Mouse (Mus musculus) thymus, postnatal 14 days (tissue): ENCODE data around the gene Prss28.

Experiments
- DNase-seq: peaks from one replicate; pipeline ENCODE4 v3.0.0; 2021

Gene Prss28

DNA sequence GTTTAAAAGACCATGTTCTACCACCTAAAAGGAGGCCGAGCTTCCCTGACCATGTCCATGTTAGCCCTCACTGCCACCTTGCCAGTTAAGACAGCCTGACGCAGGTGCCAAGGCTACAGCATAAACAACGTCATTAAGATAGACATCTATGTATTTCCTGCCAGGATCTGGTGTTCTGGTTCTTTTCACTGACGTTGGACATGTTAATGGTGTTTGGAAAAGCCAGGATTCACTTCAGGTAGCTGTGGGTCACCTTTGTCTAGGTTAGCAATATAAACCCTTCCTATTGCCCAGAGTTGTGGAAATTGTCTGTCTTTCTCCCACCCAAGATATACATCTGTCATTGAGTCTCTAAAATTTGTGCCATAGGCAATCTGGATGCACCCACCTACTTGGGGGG, at the start of gene Prss28:
Gene Prss28 (plus strand): TSS at position 301 of the 400 bp plus-strand sequence.
- no peak for DNase-seq

DNA sequence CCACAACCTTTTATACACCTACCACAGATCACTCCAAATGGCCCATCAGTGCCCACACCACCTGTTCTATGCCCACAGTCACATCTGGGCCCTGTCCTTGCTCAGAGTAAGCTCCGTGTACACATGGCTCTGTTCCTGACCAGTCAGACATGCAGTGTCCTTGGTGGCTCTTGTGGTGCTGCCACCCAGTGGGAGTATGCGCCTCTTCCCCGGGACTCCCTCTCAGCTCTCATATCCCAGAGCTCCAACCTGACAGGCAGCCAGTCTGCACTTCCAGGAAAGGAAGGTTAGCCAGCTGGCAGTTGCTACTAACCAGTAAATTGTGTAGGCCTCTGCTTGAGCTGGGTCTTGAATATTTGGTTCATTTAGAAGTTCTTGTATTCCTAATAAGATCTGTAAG, 44.0 kb upstream of the Prss28 start:
- peak; percentile 16 for DNase-seq

DNA sequence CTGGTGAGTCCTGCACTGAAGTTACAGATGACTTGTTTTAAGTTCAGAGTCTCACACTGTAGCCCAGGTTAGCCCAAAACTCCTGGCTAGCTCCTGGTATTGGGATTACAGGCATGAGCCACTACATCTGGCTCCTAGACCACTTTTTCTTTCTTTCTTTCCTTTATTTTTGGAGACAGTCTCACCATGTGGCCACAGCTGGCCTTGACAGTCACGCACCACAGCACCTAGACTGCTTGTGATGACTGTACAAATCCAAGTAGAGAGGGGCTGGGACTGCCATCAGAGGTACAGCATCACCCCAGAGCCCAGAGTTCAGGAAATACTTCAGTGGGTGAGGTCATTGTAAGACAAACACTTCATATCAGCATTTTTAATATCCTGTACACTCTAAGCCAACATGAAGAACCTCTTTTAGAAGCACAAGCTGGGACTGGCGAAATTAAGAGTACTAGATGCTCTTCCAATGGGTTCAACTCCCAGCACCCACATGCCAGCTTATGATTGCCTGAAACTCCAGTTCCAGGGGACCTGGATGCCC, 37.6 kb upstream of the Prss28 start:
- no peak for DNase-seq

DNA sequence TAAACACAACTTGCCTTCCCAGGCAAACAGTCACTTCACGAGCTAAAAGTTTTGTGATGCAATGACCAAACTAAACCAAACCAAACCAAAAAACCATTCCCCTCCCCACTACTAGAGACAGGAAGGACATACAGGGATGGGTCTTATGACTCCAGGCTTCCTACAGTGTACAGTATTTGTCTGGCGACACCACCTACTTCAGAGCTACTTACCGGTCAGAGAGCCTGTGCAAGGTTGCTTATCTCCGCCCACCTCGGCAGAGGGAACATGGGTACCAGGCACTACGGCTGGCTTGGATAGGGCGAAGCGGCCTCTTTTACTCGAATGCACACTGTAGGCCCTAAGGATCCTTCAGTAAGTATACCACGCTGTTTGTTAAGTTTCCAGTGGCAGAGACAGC, 36.1 kb upstream of the Prss28 start:
- peak; percentile 31 for DNase-seq

DNA sequence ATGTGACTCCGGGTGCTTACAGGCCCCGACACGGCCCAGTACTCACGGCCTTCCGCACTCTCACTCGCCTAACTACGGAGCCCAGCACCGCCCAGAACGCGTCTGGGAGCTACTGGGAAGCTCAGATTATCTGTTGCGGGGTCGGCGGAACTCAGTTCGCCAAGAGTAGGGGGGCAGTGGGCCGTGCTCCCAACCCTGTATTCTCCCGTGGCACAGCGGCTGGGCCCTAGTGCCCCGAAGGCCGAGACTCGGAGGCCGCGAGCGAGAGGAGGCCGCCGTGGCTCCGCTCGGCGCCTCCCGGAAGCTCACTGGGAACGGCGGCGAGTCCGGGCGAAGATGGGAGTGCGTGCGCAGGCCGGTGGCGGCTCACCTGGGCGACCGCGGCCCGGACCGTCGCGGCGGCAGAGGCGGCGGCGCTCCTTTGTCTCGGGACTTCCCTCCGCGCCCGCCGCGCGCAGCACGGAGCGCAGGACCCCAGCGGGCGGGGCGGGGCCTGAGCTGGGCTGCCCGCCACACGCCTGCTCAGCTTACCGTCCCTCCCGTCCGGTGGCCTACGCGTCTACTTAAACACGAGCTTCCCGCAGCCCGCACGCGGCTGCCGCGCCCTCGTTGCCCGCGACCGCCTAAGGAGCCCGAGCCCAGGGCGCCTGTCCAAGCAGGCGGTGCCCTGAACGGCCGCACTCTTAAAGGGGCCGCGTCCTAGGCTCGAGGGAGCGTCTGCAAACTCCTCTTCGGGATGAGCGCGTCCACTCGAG, 35.3 kb upstream of the Prss28 start:
- peak; percentile 86 for DNase-seq

DNA sequence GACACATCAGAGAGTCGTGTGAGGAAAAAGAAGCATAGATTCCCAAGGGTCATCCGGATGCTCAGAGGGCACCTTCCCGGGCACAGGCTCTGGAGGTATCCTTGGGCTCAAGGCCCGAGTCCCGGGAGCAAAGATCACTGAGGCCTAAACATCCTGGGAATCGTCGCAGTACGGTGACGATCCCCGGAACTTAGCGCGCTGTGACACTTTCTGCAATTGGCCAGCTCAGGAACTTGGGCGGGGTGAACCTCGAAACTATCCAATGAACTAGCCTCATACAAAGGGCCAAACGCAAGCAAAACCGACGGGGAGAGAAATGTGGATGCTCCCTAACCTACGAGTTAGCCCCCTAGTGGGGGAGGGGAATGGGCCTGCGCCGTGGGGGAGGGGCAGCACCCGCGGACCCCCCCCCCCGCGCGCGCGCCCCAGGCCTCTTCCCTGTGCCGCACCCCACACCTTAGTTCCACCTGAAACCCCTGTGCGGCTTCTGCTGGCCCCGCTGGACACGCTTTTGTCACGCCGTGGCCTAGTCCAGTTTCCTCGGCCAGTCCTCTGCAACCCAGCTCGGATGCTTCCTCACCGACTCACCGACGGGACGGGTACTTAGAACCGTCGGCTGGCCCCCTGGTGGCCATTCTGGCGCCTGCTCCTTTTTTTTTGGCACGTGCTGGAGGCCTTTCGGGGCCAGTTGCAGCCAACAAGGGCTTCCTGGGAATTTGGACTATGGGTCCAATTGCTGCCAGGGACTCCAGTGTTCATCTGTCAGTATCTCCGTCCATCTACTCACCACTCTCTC, 34.5 kb upstream of the Prss28 start:
- DNase-seq, result peak; percentile 92

DNA sequence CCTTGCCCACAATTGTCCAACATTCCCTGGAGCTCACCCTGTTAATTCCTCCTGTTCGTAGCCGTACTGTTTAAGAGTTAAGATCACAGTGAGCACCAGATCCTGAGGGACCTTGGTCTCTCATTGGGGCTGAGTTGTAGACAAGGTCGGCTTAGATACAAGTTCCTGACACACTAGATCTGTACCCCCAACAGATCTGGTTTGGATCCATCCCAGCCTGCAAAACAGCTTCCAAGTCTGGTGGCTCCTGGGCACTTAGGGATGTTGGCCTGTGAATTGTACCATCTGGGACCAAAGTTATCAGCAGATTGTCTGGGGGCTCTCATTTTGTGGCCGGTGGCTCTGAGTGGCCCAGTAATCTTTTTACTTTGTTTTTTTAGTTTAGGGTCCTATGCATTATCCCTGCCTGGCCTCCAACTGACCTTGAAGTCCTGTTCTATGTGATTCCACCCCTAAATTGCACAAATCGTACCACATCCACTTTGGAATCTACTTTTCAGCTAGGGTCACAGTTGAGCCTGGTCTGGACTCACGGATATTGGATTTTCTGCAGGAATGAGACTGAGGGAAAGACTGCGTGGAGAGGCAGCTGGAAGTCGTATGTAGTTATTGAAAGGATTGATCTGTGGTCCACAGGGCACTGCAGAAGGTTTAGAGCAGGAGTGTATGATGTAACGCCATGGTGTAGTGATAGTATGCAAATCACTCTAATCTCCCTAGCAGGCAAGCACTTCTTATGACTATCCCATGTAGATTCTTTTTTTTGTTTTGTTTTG, 33.7 kb upstream of the Prss28 start, which contains the start of gene Ube2i:
Gene Ube2i (minus strand): TSS at position 52 of the 776 bp plus-strand sequence.
- DNase-seq, result no peak

DNA sequence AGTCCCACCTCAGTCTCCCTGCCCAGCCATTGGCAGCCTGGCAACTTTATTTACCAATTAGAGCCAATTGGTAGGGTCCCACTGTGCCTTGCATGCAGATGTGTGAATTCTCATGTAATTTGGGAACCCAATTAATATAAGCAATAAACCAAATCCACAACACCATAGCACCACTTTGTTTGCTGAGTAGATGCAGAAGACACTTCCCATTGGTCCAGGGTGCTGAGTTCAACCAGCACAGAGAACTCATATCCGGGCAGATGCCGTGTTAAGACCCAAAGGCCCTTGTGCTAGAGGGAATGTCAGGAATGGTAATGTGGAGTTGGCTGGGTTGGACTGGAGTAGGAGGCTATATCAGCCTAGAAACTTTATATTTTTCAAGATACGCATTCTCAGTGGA, 32.6 kb upstream of the Prss28 start:
- DNase-seq, result no peak

DNA sequence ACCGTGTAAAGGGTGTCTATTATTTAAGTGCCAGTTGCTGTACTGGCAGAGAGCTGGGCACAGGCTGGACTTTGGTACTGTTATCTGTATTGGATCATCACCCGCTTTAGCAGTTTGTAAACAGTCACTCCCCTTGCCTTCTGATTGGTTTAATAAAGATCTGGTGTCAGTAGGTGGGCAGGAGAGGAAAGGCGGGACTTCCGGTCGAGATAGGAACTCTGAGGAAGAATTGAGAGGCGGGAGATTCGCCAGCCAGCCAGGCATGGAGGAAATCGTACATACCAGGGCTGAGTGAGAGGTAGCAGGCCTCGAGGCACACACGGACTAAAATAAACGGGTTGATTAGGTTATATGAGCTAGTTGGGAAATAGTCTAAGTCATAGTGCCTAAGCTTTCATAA, 26.3 kb upstream of the Prss28 start:
- DNase-seq, result peak; percentile 40

DNA sequence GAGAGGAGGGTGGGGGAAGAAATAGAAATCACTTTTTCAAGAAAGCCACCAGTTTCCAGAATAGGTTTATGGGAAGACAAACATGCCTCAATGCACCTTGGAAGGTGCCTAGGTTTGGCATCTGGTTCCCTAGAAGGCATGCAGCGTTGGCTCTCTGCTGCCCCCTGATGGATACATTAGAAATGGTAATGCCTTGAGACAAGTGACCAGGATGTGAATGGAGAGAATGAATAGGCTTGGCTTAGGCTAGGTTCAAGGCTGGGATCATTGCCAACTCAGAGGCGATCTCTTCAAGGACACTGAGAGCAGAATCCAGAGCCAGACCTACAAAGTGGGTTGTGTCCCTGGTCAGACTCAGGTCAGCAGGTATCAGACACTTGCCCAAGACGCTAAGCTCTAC, 23.4 kb upstream of the Prss28 start:
- DNase-seq, result peak; percentile 80

DNA sequence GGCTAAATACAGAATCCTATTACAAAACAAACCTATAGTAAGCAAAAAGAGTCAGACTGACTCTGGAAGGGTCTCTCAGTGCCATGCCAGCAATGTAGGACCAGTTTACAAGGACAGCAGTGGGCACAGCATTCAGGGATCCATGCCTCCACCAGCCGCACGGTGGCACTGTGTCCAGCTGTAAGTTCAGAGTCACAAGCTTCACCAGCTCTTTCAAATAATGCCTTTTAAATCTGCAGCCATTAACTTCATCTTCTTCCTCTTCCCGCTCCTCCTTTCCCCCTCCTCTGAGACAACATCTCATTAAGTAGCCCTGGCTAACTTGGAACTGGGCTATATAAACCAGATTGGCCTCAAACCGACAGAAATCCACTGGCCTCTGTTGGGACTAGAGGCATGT, 19.6 kb upstream of the Prss28 start:
- peak; percentile 52 for DNase-seq

DNA sequence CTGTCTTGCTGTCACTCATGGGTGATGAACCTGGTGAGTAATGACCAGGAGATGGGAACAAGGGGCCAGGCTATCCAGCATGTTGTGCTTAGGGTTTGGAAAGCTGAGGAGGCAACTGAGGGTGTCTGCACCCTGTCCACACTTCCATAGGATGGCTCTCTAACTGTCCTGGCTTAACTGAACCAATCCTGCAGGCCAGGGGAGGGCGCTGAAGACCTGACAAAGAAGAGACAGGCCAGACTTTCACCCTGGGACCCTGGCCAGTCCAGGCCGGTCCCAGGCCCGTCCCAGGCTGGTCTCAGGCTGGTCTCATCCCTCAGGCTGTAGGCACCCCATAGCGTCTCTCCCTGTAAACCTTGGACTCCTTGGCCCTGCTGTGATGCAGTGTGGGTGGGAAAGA, 18.0 kb upstream of the Prss28 start:
- no peak for DNase-seq

DNA sequence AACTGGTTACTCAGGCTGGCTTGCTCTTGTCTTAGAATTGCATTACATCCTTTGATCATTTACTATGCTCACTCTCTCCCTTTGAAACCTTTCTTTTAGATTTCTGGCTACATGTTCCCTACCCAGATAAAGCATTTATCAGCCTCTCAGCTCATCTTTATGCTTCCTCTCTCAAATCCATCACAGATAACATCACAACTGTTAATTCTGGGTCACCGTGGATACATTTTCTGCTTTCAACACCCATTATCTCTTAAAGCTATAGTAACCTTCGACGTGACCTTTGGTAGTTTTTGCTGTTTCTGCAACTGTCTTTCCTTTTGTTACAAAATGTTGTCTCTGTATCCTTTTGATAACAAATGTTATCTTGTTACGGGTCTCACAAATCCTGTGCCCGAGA, 15.0 kb upstream of the Prss28 start:
- DNase-seq, result no peak

DNA sequence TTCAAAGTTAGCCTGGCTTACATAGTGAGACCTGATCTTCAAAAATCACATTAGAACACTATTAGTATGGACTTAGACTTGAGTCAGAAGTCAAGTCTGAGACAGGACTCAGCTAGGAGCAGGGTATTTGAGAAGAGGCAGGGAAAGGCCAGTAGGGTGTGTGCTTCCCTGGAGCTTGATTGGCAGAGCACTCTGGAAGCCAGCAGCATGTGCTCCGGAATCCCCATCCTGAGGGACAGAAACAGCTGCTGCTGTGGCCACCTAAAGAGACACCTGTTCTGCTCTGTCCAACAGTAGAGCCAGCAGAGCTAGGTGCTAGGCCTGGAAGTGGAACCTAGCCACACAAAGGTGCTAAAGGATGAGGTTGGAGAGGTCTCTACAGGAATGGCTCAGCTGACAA, 14.3 kb upstream of the Prss28 start:
- DNase-seq, result no peak

DNA sequence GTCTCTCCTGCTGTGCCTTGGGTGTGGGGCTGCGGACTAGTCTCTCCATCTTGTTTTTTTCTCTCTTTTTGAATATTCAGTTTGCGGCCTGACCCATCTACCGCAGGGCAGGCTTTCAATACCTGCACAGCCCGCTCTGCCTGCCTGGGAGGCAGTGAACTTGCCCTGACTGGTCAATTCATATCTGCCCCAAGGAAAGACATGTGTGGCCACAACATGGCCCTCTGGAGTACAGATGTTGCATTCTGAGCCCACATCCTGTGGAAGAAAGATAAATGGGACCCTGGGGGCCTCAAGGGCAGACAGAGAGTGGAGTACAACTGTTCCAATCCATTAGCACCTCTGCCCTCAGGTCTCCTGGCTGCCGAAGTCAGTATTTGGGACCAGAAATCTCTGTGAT, 10.4 kb upstream of the Prss28 start, which contains the start of gene Prss34:
Gene Prss34 (plus strand): TSS at position 301 of the 400 bp plus-strand sequence.
- no peak for DNase-seq

DNA sequence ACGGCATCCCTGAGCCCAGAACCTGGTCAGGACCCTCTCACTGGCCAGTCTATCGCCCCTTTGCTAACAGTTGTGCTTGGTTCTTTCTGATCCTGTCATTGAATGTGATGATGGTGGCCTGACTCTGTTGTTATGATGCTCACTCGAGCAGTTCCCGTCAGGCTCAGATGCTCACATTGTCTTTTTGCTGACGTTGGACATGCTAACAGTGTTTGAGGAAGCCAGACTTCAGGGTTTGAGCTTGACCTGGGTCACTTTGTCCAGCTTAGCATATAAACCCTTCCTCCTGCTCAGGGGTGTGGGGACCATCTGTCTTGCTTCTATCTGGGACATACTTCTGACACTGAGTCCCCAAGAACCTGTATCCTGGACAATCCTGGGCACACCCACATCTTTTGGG, 9.9 kb downstream of the Prss28 start, which contains the start of gene Prss29:
Gene Prss29 (plus strand): TSS at position 301 of the 400 bp plus-strand sequence.
- no peak for DNase-seq

DNA sequence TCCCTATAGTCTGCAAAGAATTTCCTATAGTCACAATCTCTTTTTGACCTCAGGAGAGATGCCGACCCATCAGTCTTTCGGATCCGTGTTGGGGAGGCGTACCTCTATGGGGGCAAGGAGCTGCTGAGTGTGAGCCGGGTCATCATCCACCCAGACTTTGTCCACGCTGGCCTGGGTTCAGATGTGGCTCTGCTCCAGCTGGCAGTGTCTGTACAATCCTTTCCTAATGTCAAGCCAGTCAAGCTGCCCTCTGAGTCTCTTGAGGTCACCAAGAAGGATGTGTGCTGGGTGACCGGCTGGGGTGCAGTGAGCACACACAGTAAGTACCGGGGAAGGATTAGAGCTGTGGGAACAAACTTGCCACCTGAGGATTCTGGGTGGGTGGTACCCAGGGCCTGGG, 12.4 kb downstream of the Prss28 start:
- DNase-seq, result no peak

DNA sequence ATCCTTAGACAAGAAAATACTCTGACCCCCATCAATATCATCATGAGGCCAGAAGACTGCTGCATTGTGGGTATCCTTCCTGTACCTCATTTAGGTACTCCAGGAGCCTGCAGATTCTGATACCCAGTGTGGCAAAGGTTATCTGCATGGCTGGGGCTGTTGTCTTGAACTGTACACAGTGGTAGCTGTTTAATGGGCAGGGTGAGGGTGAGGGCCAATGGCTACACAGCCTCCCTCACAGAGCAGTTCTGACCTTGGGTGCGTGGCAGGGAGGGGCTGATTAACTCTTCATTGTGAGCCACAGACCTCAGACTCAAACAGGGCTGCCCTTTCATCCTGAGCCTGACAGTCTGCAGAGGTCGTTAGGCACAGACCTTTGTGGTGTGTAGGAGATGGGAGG, 14.5 kb downstream of the Prss28 start:
- no peak for DNase-seq

DNA sequence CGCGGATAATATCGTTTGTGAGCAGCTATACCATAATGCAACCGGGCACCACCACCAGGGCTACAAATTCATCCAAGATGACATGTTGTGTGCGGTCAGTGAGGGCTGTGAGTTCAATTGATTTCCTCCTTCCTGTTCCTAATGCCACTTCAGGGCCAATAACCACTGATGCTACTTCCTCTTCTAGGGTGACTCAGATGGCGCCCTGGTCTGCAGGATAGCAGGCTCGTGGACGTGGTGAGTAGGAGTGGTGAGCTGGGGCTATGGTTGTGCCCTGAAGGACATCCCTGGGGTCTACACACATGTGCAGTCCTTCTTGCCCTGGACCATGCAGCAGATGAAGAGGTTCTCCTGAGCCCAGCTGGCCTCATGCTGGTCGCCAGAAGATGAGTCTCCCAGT, 23.9 kb downstream of the Prss28 start:
- DNase-seq, result no peak

DNA sequence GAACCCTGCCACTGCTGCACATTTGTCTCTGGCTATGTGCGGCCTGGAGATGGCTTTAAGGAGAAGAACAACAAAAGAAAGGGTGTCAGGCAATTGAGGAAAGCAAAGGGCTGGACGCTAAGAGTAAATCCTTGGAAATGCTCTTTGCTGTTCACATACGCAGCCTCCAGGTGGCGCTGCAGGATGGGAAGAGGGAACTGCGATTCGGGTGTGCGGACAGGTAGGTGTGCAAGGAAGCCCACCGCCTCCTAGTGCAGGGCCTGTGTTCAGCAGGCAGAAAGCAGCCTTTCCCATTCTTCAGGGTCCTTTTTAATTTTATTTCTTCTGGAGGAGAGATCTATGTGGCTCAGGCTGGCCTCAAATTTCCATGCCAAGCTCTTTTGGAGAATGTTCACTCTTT, 25.5 kb downstream of the Prss28 start:
- peak; percentile 63 for DNase-seq

DNA sequence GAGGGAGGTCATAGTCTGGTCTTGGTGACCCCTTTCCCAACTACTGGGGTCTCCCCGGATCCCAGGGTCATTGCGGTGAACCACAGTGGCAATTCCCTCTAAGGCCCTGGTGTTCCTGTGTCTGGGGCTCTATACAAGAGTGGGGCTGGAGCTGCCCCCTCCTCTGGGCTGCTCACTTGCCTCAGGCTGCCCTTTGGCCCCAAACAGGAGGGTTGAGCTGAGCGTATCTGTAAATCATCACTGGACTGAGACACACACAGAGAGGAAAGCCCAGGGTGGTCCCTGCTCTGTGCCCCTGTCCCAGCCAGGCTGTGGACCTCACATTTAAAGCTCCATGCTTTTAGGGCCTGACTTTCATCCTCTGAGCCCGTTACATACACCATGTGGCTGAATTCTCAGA, 29.8 kb downstream of the Prss28 start:
- no peak for DNase-seq

DNA sequence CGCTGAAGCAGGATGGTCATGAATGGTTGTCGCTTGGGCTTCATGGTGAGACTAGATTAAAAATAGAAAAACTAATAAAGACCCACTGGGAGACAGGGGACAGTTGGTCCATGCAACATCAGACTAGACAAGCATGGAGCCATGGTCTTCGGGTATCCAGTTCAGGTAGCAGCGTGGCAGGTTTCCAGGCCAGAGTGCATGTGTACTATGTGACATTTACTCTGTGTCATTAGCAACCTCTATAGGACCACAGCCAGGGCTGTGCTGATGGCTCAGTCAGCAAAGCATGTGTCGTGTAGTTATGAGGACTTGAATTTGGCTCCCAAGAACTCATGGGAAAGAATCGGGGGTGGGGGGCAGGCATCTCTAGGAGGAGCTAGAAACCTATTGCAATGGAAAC, 31.6 kb downstream of the Prss28 start:
- DNase-seq, result no peak

DNA sequence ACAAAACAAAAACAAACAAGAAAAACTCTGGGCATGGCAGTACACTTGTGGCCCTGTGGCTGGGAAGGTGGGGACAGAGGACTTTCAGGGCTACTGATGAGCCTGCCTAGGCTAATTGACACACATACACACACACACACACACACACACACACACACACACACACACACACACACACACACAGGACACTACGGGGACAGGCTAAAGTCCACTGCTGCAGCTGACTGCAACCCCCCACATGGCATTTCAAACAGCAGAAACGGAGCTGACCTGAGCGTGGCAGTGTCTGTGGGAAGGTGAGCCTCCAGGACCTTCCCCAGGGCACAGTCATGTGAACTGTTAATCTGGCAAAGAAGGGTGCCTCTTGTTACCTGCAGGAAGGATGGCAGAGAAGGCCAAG, 33.0 kb downstream of the Prss28 start:
- no peak for DNase-seq
